Mouse (Mus musculus) heart, embryonic 14.5 days (tissue): ENCODE results near the gene Arpc5. TPM values are rescaled to one million over a fixed set of nuclear protein-coding genes. Genes with fewer than 3 reads are reported as not detected.
A peak's percentile ranks its signal among the peaks of the same experiment; 100 is the strongest.

Experiments used
- ATAC-seq: fragments of 200-750 bp; cut with Nextera tagmentation; 2 replicates; pipeline ENCODE4 v1.8.0; 2017; ENCODE audit warnings: low read depth, moderate TSS enrichment; ENCODE audit not compliant: insufficient number of reproducible peaks, insufficient read depth, low FRiP score
- H3K27ac ChIP-seq, 2 experiments: fragments of 200-500 bp in 1 of 2; fragments of 300-500 bp in 1 of 2; sonication (generic) in 1 of 2; replicated peaks in 1 of 2; 2 replicates each; pipeline ENCODE4 v1.5.1; 2012 to 2014; ENCODE audit warnings: low read depth in 2 of 2, low read length in 2 of 2, control low read depth in 1 of 2, mild to moderate bottlenecking in 1 of 2, mixed read lengths in 1 of 2; ENCODE audit not compliant: control insufficient read depth in 1 of 2, insufficient read depth in 1 of 2
- H3K27me3 ChIP-seq: fragments of 300-500 bp; sonication (generic); 2 replicates; pipeline ENCODE4 v1.6.1; 2014; ENCODE audit warnings: mild to moderate bottlenecking, low read length, control low read depth; ENCODE audit not compliant: control insufficient read depth, insufficient read depth
- H3K36me3 ChIP-seq: fragments of 300-500 bp; sonication (generic); 2 replicates; pipeline ENCODE4 v1.6.1; 2014; ENCODE audit warnings: mild to moderate bottlenecking, control low read depth, low read length, mixed read lengths; ENCODE audit not compliant: control insufficient read depth, insufficient read depth
- H3K4me1 ChIP-seq, 2 experiments: fragments of 200-500 bp in 1 of 2; fragments of 300-500 bp in 1 of 2; sonication (generic) in 1 of 2; 2 replicates each; pipeline ENCODE4 v1.6.1; 2012 to 2014; ENCODE audit warnings: low read length in 2 of 2, control low read depth in 1 of 2, mixed read lengths in 1 of 2; ENCODE audit not compliant: control insufficient read depth in 2 of 2, insufficient read depth in 2 of 2
- H3K4me2 ChIP-seq: fragments of 300-500 bp; sonication (generic); 2 replicates; pipeline ENCODE4 v1.6.1; 2014; ENCODE audit warnings: mild to moderate bottlenecking, low read length
- H3K4me3 ChIP-seq, 2 experiments: fragments of 200-500 bp in 1 of 2; fragments of 300-500 bp in 1 of 2; sonication (generic) in 1 of 2; 2 replicates each; pipeline ENCODE4 v1.5.1; 2012 to 2014; ENCODE audit warnings: low read length in 2 of 2, mild to moderate bottlenecking in 2 of 2, control low read depth in 1 of 2, low read depth in 1 of 2, moderate library complexity in 1 of 2; ENCODE audit not compliant: control insufficient read depth in 1 of 2, insufficient read depth in 1 of 2
- H3K9ac ChIP-seq: fragments of 300-500 bp; sonication (generic); 2 replicates; pipeline ENCODE4 v1.6.1; 2014; ENCODE audit warnings: mild to moderate bottlenecking, low read length
- H3K9me3 ChIP-seq: fragments of 300-500 bp; sonication (generic); 2 replicates; pipeline ENCODE4 v1.6.1; 2016; ENCODE audit warnings: low read length, control low read depth; ENCODE audit not compliant: control insufficient read depth
- whole genome bisulfite sequencing: fragments of 180-500 bp; shearing (Covaris S2); extraction: QIAGEN DNeasy Blood & Tissue Kit; methylation state at CpG from one replicate; pipeline ENCODE4 v1.1.7; 2014; 5-methylcytosine and 5-hydroxymethylcytosine counted together
- polyA plus RNA-seq: library from polyadenylated mRNA; unstranded; fragments of >200 nt; fragmentation: Nextera tagmentation; extraction: Ambion mirVana; gene quantifications from 2 replicates; pipeline ENCODE4 v1.2.1, GENCODE M21; 2014

Arpc5 gene
- polyA plus RNA-seq, 1 experiment from 2014 or later: 228 TPM

DNA sequence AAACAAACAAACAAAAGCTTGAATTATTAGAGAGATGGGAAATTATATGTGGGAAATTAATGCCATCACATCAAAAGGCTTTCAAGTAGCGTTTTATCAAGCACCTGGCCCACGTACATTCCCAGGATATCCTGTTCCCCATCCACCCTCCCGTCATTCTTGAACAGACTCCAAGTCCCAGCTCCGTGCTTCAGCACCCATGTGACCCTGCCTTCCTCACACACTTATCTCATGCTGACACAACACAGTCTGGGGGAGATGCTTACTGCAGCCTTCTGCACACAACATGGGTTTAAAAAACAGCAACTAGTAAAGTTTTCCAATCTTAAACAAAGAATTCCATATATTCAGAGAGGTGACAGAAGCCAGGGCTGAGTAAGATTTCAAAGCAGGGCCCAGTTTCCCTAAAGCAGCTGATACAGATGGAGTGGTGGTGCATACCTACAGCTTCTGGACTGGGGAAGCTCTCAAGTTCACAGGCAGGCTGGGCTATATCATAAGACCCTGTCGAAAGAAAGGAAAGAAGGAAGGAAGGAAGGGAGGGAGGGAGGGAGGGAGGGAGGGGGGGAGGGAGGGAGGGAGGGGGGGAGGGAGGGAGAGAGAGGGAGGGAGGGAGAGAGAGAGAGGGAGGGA lies 38.6 kb upstream of the Arpc5 start:
- no peak overlapping the region for H3K4me3 ChIP-seq
- no peak overlapping the region for H3K9ac ChIP-seq
- 0% methylated on average over 4 of the region's 5 CpGs for WGBS
- H3K4me1 ChIP-seq: peaks cover 5 to 15% of the 10 kb centered on the region in 2 experiments
- H3K9me3 ChIP-seq: no peaks in the 10 kb centered on the region
- ATAC-seq: peak; percentile 89
- H3K27ac ChIP-seq: peak overlapping the region; percentile 40 to 66; a peak in 2 of 4 replicates
- H3K4me2 ChIP-seq: no peak overlapping the region; the same call in 1 of the 2 replicates
- no peaks in the 10 kb centered on the region for H3K27me3 ChIP-seq
- no peaks in the 10 kb centered on the region for H3K36me3 ChIP-seq

DNA sequence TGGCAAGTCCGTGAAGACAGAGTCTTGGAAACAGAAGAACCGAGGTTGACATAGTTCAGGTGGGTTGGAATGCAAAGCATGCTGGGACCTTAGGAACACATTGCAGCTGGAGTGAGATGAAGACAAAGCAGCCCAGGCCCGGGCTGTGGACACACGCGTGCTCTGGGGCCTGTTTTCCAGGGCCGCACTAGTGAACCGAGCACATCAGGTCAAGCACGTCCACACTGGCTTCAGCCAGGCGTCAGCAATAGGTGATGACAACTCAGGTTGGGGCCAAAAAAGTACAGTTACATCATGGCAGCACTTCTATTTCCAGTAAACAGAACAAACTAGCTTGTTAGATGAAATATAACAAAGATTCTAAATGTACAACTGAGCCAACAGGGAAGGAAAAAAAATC lies 27.5 kb upstream of the Arpc5 start:
- 22% methylated on average over 9 of the region's 9 CpGs for WGBS
- H3K4me2 ChIP-seq: no peak overlapping the region
- no peak overlapping the region for H3K4me3 ChIP-seq
- peak; percentile 85 for ATAC-seq
- no peaks in the 10 kb centered on the region for H3K27me3 ChIP-seq
- H3K4me1 ChIP-seq: peaks cover 14 to 15% of the 10 kb centered on the region in 2 experiments
- no peak overlapping the region for H3K9ac ChIP-seq
- no peaks in the 10 kb centered on the region for H3K36me3 ChIP-seq
- H3K9me3 ChIP-seq: no peaks in the 10 kb centered on the region
- H3K27ac ChIP-seq: peak overlapping the region; percentile 69 to 83

GRCm38 (mm10) chr1:152739374-152739773 lies 27.0 kb upstream of the Arpc5 start:
- 89% methylated on average over 11 of the region's 11 CpGs for WGBS
- H3K4me1 ChIP-seq: peaks cover 14 to 15% of the 10 kb centered on the region in 2 experiments
- H3K4me2 ChIP-seq: no peak overlapping the region
- H3K9ac ChIP-seq: no peak overlapping the region
- peak overlapping the region; percentile 33 to 41; a peak in 2 of 4 replicates for H3K27ac ChIP-seq
- H3K36me3 ChIP-seq: no peaks in the 10 kb centered on the region
- no peak for ATAC-seq
- no peak overlapping the region for H3K4me3 ChIP-seq
- H3K27me3 ChIP-seq: no peaks in the 10 kb centered on the region
- no peaks in the 10 kb centered on the region for H3K9me3 ChIP-seq

DNA sequence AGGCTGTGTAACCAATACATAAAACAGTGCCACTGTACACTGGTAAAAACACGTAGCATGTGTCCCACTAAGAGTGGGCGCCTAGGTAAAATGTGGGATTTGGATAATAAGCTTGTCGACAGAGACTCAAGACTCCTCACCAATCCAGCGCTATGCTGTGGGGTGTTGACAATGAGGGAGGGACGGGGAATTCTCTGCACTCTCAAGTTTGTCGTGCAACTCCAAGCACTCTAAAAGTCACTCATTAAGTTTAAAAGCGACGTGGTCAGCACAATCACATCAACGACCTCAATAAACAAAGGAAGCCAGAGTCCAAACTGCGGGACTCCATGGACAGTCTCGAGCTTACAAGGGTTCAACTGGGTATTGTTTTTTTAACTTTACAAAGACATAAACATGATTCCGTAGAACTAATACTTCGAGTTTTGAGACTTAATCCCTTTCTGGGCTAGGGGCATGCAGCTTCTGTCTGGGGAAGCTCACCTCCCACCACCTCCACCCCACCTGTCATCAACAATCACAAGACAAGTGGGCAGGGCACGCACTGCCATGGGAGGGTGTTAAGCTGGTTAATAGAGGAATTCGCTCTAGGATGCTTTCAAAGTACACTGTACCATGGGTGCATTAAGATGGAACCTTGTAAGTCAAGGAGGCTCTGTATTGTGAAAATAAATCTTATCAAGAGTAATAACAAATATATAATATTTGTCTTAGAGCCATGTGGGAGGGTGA lies 23.1 kb upstream of the Arpc5 start:
- Histone ChIP-seq H3K9ac (no peak overlapping the region), H3K36me3 (no peaks in the 10 kb centered on the region), H3K9me3 (no peaks in the 10 kb centered on the region), H3K4me3 (no peak overlapping the region), H3K4me1 (peaks cover 12 to 15% of the 10 kb centered on the region in 2 experiments), H3K4me2 (no peak overlapping the region), H3K27me3 (no peaks in the 10 kb centered on the region), H3K27ac (peak overlapping the region in 1 of 2 experiments; percentile 40; a peak in 2 of 4 replicates)
- 30% methylated on average over 15 of the region's 15 CpGs for WGBS
- ATAC-seq: no peak

DNA sequence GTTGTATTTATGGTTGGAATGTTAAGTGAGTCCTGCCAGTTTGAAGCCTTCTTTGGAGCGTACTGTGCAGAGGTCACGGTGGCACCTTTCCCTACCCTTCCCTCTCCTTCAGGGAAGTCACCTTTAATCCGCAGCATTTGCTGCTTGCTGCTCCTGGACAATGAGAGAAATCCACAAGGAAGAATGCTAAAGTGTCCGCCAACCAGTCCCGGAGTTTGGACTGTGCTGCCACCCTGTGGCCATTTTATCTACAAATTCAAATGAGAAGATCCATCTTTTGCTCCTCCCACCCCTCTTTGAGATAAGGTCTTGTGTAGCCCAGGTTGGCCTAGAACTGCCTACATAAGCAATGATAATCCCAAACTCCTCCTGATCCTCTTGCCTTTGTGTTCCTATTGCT lies 19.9 kb upstream of the Arpc5 start:
- Histone ChIP-seq H3K4me3 (no peak overlapping the region), H3K9me3 (no peaks in the 10 kb centered on the region), H3K36me3 (no peaks in the 10 kb centered on the region), H3K4me1 (peaks cover 10% of the 10 kb centered on the region in 2 experiments; a peak in 3 of 4 replicates), H3K9ac (no peak overlapping the region), H3K27me3 (no peaks in the 10 kb centered on the region), H3K4me2 (no peak overlapping the region), H3K27ac (no peak overlapping the region)
- peak; percentile 26 for ATAC-seq
- WGBS: 8% methylated on average over 5 of the region's 5 CpGs

DNA sequence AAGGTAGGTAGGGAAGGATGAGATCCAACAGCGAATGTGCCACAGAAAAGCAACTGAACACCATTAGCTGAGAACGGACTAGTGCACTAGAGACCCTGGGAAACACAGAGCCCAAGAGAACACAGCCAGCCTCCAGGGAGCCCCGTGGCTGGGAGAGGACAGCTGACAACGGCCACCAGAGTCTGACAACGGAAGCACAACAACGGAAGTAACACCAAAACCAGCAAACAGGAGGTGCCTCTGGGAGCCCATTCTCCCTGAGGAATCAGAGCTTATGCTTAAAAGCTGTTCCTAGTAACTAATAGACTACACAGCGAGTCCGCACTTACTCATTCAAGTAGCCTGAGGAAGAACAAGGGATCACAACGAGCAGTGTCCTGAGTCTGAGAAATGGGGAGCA lies 17.1 kb upstream of the Arpc5 start:
- no peaks in the 10 kb centered on the region for H3K27me3 ChIP-seq
- WGBS: 64% methylated on average over 9 of the region's 9 CpGs
- no peaks in the 10 kb centered on the region for H3K9me3 ChIP-seq
- no peak overlapping the region for H3K27ac ChIP-seq
- no peak overlapping the region for H3K9ac ChIP-seq
- H3K4me1 ChIP-seq: peaks cover 5 to 6% of the 10 kb centered on the region in 2 experiments; a peak in 3 of 4 replicates
- ATAC-seq: no peak
- H3K4me3 ChIP-seq: no peak overlapping the region
- no peaks in the 10 kb centered on the region for H3K36me3 ChIP-seq
- H3K4me2 ChIP-seq: no peak overlapping the region

DNA sequence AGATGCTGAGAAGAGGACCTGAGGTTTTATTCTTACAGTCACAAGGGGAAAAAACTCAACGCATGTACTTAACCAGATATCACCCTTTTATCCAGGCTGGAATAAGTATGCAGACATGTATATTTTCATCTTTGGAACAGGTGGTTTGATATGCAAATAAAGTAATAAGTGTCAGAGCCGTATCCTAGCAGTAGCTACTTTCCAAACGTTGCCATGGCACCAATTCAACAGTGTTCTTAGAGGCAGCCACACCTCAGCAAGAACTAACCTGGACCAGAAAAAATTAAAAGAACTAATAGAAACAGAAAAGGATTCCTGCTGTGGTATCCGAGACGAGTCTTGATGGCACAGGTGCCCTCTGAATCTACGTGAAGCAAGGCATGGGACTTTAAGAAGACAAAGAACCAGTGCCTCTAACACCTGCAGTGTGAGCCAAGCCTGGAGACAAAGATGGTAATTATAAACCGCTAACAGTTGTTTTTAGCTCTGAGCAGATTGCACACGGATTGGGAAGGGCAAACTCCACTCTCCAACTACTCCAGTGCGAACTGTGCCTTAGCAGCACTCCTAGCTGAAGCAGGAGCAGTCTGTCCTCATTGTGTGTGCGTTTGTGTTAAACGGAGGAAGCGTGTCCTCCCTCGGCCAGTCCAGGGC lies 15.9 kb upstream of the Arpc5 start, which contains the start of gene Apobec4:
Gene Apobec4 (plus strand): TSS at position 240 of the 654 bp plus-strand sequence.
- Histone ChIP-seq H3K36me3 (no peaks in the 10 kb centered on the region), H3K4me1 (peaks cover 5 to 6% of the 10 kb centered on the region in 2 experiments; a peak in 3 of 4 replicates), H3K4me2 (no peak within 1 kb of the TSS), H3K27ac (no peak within 1 kb of the TSS), H3K4me3 (no peak within 1 kb of the TSS), H3K9ac (peak within 1 kb of the TSS; percentile 13; the same call in 1 of the 2 replicates), H3K27me3 (no peaks in the 10 kb centered on the region), H3K9me3 (no peaks in the 10 kb centered on the region)
- WGBS: 66% methylated on average over 13 of the region's 13 CpGs
- no peak for ATAC-seq
